Mouse (Mus musculus) E14TG2a.4 (cell line): Measurements from ENCODE around the gene Ctnnd2.

Experiments used
- CTCF ChIP-seq: conservative IDR thresholded peaks from 2 replicates; pipeline ENCODE4 v1.5.1; 2014; ENCODE audit warnings: low read length
- NANOG ChIP-seq: IDR thresholded peaks from 2 replicates; pipeline ENCODE4 v1.6.1; 2014; ENCODE audit warnings: borderline replicate concordance, low read length, mixed read lengths

DNA sequence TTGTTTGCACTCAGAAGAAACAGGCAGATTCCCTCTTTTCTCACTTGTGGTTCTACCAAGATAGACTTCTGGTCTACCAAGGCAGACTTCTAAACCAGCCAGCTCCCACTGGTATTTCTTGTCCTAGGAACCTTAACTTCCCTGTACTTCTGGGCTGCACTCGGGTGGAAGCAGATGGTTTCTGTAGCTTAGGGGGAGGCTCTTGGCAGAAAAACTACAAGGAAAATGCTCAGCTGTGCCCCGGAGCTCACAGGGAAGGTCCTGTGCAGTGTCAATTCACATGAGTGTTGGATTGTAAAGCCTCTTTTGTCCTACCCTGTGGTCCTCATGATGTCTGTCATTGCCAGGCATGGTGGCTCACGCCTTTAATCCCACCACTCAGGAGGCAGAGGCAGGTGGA lies 546.4 kb downstream of the Ctnnd2 start:
- no peak for TF ChIP-seq CTCF
- TF ChIP-seq NANOG, result no peak
